Mouse (Mus musculus) embryo, embryonic 11.5 days (tissue): Measurements from ENCODE around the gene Fgfr2.

Experiments
- DNase-seq: peaks from one replicate; pipeline ENCODE4 v3.0.0-alpha.2; 2012; ENCODE audit warnings: low read depth, low spot score

Fgfr2 gene

GRCm38 (mm10) chr7:132415866-132416265, 707.3 kb downstream of the Fgfr2 start:
- DNase-seq: no peak

- DNase-seq: no peak
These were observed 710.6 kb downstream of the Fgfr2 start for GRCm38 (mm10) chr7:132412520-132412919.

DNA sequence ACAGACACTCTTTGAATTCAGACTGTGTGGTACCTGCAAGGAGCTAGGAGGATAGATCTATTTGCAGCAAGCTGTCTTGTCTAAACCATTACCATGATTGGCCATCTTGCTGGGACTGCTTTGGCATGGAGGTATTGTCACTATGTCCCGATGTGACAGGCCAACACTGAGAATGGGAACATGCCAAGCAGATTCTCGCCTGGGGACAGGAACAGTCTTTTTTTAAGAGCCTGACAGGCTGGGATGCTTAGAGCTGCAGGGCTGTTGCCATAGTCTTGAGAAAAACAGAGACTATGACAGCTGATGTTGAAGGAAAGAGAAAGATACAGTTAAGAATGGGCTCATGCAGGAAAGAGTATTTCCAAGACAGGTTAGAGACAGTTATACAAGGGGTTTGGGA, 711.4 kb downstream of the Fgfr2 start:
- no peak for DNase-seq

DNA sequence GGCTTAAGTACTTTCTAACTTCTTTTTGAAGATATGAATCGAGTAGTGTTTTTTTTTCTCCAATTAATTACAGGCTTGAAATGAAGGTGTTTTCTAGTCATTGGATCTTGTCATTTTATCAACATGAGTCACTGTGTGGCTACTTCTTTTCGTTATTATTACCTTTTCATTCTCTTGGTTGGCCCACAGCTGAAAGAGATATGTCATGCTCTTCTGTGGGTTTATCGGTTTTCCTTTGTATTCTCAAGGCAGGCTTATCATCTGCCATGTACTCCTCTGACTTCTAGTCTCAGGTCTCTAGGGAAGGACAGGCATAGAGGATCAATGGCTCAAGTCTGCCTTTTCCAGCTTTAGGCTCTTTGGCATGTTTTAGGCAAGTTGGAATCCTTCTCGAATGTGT, 712.2 kb downstream of the Fgfr2 start:
- DNase-seq: no peak

DNA sequence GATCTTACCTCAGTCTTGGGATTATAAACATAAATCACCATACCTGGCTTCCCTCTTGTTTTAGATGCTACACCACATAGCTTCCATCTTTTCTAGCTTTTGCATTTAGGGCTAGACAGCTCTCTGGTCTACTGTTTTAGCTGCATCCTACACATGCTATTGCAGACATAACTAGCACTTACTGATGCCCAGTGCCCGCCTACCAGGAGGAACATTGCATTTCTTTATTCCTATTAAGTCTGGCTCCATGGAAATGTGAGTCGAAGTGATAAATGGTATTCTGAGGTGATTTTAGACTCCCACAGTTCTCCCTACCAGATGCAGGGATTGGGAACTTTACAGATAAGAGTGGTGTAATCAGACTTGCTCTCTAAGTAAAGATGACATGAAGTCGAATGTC, 713.3 kb downstream of the Fgfr2 start:
- no peak for DNase-seq

DNA sequence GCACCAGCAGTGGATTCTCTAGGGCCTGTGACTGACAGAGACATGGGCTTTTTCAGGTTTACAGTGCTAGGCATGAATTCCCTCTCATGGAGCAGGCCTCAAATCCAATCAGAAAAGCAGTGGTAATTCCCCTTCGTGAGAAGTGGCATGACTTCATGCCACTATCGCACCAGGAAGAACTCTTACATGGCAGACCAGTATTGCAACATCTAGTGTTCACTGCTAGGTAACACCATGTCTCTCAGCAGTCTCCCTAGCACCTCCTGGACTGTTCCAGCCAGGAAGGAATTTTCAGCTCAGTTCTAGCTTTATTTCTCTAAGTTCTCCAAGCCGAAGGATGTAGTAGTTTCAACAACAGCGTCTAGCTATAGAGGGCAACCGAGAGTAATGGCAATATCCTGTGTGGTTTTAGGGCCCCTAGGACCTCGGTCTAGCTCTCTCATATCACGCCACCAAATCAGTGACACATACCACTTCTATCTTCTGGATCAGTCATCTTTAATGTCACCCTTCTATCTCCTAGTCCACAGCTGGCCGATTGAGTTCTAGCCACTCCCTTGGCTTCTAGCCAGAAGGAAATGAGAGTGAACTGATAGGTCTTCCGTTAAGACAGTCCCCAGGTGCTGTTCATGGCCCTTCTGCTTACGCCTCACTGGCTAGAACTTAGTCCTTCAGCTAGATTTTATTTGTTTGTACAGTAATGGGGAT, 720.6 kb downstream of the Fgfr2 start:
- no peak for DNase-seq

DNA sequence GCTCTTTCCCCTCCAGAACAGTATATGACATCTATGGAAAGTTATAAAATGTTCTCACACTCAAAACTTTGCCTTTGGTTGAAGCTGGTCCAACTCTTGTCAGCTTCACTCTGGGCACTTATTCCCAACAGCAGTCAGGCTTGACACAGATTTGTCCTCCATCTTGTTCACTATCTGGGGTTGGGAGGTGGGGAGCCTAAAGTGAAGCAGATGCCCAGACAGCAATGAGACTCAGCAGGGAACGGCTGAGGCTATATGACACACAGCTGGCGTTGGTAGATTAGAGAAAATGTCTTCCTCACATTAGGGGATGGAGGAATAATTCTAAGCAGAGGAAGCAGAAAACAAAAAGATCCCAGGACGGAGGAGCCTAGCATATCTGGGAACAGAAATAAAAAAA, 724.7 kb downstream of the Fgfr2 start:
- DNase-seq: no peak

DNA sequence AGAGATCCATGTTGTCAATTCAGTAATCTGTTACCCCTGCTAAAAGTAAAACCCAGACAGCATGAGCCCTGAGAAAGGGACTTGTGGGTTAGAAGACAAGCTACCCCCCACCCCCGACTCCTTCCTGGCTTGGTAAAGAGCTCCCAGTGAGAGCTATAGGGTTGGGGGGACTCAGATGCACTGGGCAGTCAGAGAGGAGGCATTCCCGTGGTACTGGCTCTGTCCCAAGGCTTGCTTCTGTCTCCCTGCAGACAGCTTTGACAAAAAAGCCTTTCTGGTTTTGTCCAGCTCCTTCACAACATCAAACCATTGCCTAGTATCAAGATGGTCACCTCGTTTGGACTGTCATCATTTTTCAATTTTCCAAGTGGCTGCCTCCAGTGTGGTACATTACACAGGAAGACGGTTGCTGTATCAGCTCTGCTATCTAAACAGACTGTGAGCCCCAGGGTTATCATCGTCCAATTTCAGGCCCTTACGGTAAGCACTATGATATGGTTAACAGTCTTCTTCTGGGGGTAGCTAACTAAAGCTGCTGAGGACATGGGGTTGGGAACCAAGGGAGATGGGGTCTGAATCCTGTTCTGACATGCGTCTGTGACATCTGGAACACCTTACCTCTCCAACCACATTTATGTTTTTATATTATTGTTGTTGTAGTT, 726.4 kb downstream of the Fgfr2 start:
- DNase-seq: no peak

DNA sequence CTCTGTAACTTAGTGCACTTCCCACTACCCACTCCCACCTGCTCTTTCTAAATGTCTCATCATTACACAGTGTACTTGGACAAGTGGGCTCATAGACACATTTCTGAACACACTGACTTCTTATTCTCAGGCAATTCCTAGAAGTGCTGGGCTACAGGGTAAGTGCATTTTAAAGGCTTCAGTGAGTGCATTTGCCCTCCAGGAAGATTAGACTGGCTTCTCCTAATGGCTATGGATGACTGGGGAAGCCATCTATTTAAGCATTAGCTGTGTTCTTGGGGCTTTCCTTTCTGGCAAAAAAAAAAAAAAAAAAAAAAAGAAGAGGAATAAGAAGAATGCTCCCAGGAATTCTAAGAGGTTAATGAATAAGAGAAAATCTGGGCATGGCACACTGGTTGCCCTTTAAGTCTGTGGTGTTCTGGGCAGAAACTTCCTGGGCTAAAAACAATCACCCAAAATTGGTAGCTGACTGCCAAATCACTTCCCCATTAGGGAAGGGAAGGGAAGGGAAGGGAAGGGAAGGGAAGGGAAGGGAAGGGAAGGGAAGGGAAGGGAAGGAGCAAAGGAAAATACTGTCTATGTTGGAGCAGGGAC, 729.5 kb downstream of the Fgfr2 start:
- DNase-seq: no peak

- DNase-seq: no peak
These were observed 730.1 kb downstream of the Fgfr2 start for GRCm38 (mm10) chr7:132393014-132393406.

DNA sequence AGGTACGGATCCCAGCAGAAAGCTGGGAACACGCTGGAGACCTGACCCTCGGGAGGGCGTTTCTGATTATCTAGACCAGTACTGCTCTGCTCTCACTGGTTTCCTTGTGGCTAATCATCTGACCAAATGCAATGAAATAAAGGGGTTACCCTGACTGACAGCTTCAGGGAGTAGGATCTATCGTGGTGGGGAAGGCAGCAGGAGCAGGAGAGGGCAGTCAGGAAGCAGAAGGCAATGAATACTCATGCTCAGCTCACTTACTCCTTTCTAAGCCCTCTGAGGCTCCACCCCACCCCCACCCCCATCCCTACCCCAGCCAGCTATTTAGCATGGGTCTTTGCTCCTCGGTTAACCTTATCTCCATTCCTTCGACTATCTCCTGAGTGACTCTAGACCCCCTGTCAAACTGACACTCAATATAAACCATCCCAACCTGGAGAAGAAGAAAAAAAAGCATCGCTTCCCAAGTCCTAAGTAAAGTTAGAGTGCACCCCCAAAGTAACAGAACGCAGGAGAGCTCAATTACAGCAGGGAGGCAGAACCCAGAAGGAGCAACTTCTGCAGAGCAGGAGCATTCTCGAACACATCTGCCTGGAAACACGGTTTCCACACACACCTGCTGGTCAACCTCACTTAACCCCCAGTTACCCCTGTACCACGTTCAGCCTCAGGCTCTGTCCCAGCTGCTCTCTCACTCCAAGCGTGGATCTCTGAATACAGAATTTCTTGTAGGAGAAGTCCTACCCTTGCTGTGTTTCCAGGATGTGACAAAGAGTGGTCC, 730.7 kb downstream of the Fgfr2 start:
- DNase-seq: no peak

DNA sequence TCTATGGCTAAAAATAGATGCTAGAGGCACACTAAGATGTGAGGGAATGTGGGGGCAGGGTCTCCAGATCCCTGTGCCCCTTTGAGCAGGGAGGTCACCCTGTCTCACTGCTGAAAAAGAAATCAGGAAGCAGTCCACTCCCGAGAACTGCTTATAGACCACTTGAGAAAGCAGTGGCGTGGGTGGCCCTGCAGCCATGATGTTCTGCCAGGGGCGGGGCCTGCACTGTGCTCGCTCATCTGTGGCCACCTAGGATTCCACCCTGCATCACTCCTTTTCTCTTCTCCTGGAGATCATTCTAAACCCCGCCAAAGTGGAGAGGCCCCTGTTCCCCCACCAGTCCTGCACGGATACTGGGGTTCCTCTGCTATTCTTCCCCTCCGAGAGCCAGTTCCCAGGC, 733.7 kb downstream of the Fgfr2 start:
- DNase-seq: no peak

DNA sequence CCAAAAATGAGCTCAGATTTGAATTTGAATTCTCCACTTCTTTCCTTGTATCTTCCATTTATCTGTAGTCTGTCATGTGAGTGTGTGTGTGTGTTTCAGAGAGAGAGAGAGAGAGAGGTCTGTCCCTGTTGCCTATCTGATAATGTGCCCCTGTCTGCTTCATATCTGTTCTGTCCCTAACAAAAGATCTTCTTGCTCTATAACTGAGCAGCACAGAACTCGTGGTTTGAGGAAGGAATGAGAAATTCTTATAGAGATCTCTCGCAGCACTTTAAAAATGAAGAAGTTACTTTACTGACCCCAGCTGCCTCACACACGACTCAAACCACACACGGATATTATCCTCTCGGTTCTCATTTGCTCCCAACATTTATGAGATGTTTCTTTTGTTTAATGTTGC, 735.6 kb downstream of the Fgfr2 start:
- DNase-seq: no peak

DNA sequence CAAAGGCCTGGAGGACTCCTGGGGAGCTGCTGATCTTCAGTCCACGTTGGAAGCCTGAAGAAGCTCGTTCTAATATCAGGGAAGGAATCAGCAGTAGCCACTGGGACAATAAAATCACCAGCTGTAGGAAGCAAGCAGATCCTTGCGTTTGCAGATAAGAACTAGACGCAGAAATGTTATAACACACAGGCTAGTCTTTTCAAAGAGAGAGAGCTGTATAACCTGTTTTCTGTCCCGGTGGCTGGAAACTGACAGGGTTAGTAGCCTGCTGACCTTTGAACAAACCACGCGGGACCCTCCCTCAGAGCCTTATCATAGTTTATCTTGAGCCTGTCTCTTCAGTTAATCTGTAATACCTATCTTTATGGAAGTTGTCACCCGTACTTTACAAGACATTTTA, 736.8 kb downstream of the Fgfr2 start:
- no peak for DNase-seq

DNA sequence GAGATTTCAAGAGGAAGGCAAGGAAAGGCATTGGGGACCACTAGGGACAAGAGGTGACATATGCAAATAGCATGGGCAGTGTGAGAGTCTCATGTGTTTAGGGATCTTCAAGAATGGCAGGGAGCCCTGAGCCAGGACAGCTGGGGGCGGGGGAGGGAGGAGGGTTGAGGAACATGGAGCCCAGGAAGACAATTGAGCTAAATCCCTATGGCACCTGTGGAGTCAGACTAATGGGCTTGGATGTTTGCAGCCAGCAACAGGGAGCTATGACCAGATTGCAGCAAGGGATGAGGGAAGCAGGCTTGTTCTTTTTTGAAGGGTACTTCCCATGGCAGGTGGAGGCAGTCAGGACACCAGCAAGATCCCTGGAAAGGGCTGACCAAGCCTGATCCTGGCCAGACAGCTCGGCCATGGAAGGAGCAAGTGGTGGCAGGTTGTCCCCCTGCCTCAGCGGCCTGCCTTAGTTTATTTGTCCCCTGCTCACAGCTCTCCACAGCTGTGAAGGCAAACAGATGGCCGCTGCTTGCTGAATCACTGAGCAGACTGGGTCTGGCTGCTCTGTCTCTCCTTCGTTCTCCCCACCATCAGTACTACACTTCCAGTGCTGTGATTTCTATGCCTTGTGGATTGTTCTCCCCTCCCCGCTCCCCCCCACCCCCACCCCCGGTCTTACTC, 737.6 kb downstream of the Fgfr2 start:
- no peak for DNase-seq

DNA sequence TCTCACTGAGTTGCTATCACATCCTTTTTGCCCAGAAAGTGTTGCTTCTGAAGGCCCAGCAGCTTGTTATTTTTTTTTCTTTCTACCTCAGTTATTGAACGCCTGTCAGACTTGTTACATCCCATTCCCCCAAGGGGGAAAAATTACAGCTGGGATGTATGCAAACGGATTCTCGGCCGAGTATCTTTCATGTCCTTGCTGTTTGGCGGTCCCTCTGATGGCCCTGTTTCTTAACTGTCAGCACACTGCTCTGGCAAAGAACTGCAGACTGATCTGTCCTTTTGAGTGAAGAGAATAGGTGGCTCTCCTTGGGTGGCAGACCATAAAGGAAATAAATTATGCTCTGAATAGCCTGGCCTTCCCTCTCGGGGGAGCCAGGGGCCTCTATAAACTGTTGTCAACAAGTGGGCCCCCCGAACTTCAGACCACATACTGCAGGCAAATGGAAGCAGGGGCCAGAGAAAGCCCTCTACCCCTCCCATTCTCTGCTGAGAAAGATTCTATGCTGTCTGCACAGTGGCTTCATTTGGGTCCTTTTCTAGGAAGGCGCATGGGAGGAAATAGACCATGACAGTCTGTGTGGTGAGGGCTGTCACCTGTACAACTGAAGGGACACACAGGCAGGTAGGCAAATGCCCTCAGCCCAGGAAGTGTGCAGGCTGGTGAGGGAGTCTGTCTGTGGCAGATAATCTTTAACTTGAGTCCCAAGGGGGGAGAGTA, 738.3 kb downstream of the Fgfr2 start:
- no peak for DNase-seq

DNA sequence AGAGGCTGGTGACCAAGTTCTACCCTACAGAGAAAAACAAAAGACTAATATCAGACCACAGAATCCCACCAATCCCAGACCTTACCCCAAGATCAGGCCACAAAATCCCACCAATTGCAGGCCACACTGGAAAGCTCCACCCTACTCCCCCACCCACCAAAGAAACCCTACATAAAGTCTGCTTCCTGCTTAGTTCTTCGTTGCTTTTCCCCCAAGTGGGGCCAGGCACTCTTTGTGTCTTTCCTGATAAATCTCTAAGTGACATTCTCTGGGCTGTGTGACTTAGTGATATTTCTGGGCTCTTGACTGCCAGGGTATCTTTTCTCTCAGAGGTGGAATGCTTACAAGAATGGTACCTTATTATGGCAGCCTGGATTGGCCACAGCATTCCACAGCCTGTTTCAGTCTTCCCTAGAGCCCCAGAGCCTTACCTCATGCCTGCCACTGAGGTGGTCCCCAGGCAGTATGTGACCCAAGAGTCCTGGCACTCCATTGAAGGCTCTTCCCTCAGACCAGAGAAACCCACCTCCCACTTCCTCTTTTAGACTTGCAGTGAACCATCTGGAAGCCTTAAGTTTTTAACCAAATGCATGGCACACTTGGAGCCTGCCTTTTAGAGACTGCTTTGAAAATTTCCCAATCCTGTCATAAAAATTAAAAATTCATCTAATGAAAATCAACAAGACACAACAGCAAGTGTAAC, 742.4 kb downstream of the Fgfr2 start:
- no peak for DNase-seq

- no peak for DNase-seq
These were observed 745.2 kb downstream of the Fgfr2 start for GRCm38 (mm10) chr7:132377913-132378312.

- DNase-seq: no peak
These were observed 749.4 kb downstream of the Fgfr2 start for GRCm38 (mm10) chr7:132373594-132374378.
